8 mouse cellular contexts compared by ENCODE assay signal in genomic region chr2:69789429-69790069, GRCm38 (mm10). TPM values are rescaled to one million over a fixed set of nuclear protein-coding genes. Genes with fewer than 3 reads are reported as not detected.
A peak's percentile ranks its signal among the peaks of the same experiment; 100 is the strongest.
DNase-seq lines count a peak whose midpoint lies in the region; ATAC-seq lines count a peak whose summit lies in the region.

Ccdc173 (minus strand) TSS chr2:69789575.
Phospho2 (plus strand) TSS chr2:69789623.

- ATAC-seq in megakaryocyte progenitor cell, adult 5-6 weeks (replicated peaks; ENCODE audit: poor library complexity): peak; percentile 90

- peak; percentile 99 for DNase-seq in adipocyte (ENCODE audit: low spot score)
- peak; percentile 100 for DNase-seq in embryo, embryonic 10 days (ENCODE audit: low spot score)
- DNase-seq in gastrocnemius, postnatal 10 days: peak; percentile 99
- DNase-seq in induced T-regulatory cell, adult 2 months (ENCODE audit: low read depth): peak; percentile 99
- peak; percentile 94 to 97 for DNase-seq in left cerebral cortex, adult 9 months (ENCODE audit: low spot score in 2 of 2)
- DNase-seq in right cerebral cortex, postnatal 14 days: peak; percentile 99
- DNase-seq in urinary bladder, postnatal 36 days (ENCODE audit: low spot score in 2 of 2): peak; percentile 96 to 98

RNA-seq across cellular contexts. Expression of gene Ccdc173, which starts in this region (rescaled TPM):
- under 1 TPM; 0.54 to 0.65 TPM for total RNA-seq in gastrocnemius, postnatal 10 days (2021)
- 1.8 and 2.5 TPM in 2 replicates for total RNA-seq in megakaryocyte progenitor cell, adult 5-6 weeks (2015)
- 0.54 and 3.3 TPM in 2 replicates for total RNA-seq in megakaryocyte progenitor cell, adult 5-6 weeks (2017)

RNA-seq across cellular contexts. Expression of gene Phospho2, which starts in this region (rescaled TPM):
- total RNA-seq in gastrocnemius, postnatal 10 days (2021): 1 to 10 TPM; 8.6 to 8.9 TPM
- 24.5 and 25.3 TPM in 2 replicates for total RNA-seq in megakaryocyte progenitor cell, adult 5-6 weeks (2015)
- total RNA-seq in megakaryocyte progenitor cell, adult 5-6 weeks (2017): 21.9 and 25.0 TPM in 2 replicates

Comparison
In these comparisons a context has a peak if more than half of its experiments do, and no peak if none do; other contexts are left out.
1. Peak in every context shown above with its lines: DNase-seq and ATAC-seq.